Mouse (Mus musculus) cerebellum, adult 2 months (tissue): ENCODE measurements around the gene Fam171a2.

ENCODE experiments used
- CTCF ChIP-seq: fragments of 200-500 bp; IDR thresholded peaks from 2 replicates; pipeline ENCODE4 v1.5.1; 2011; ENCODE audit warnings: low read depth, mild to moderate bottlenecking, control low read depth, low read length, moderate library complexity, borderline replicate concordance; ENCODE audit not compliant: insufficient read depth
- POLR2A ChIP-seq: fragments of 200-500 bp; IDR thresholded peaks from 2 replicates; pipeline ENCODE4 v1.6.1; 2011; ENCODE audit warnings: low read length, control low read depth, borderline replicate concordance; ENCODE audit not compliant: insufficient read depth

DNA sequence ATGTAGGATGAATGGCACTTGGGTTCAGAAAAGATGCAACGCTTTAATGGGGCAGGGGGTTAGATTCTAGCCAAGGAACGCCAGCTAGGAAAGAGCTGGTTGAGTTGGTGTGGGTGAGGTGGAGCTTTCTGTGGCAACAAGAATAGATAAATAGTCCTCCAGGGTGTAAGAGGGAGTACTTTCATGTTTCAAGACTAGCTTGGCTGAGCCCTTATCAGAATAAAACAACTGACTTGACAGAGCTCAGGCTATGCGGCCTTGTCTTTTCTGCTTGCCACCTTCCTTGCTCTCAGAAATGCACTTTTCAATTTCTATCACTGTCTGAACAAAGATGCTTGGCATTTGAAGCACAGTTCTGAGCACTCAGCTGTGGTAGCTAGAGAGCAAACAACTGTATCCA is 27.5 kb upstream of the Fam171a2 start:
- TF ChIP-seq CTCF (no peak), POLR2A (no peak)
